Mouse (Mus musculus): ENCODE measurements around the gene Stam. TPM values are rescaled to one million over a fixed set of nuclear protein-coding genes. Genes with fewer than 3 reads are reported as not detected.
"Not testable (repeated sequence)": the region's sequence is repeated elsewhere in the genome, so short reads cannot be mapped to it uniquely, and the experiment has no call there.

Stam gene
- polyA plus RNA-seq, 1 experiment from 2014 or later: 141 TPM

- Histone ChIP-seq H3K27ac (ENCODE audit: low read length) (no peak overlapping the region), H3K4me2 (ENCODE audit: low read length) (no peak overlapping the region), H3K4me3 (replicated peaks; ENCODE audit: low read length) (no peak overlapping the region), H3K9me3 (ENCODE audit: control insufficient read depth, low read length) (no peaks in the 10 kb centered on the region), H3K4me1 (replicated peaks; ENCODE audit: control insufficient read depth, insufficient read depth, low read length) (no peaks in the 10 kb centered on the region), H3K36me3 (ENCODE audit: control insufficient read depth, insufficient read depth) (no peaks in the 10 kb centered on the region), H3K9ac (replicated peaks; ENCODE audit: low read depth, low read length) (no peak overlapping the region), H3K27me3 (replicated peaks; ENCODE audit: control insufficient read depth, insufficient read depth, low read length) (no peaks in the 10 kb centered on the region)
- ATAC-seq: 0 out of 2 replicates have a peak, but pooled peaks have one; percentile 20
- 84% methylated on average over 3 of the region's 3 CpGs for WGBS
Measured at GRCm38 (mm10) chr2:14165618-14166344, 91.9 kb downstream of the Stam start.

DNA sequence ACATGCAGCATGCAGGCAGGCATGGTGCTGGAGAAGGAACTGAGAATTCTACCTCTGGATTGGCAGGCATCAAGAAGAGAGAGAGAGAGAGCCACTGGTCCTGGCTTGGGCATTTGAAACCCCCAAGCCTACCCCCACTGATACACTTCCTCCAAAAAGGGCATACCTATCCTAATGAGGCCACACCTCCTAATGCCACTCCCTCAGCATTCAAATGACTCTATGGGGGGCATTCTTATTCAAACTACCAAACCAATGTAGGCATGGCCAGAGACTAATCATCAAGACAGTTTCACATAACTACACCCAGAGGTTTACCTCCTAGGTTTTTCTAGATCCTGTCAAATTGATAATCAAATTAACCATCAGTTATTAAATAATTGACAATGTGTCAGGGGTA is 93.8 kb downstream of the Stam start:
- no peak for ATAC-seq
- H3K4me3 ChIP-seq (replicated peaks; ENCODE audit: low read length): no peak overlapping the region
- no peak overlapping the region for H3K4me2 ChIP-seq (ENCODE audit: low read length)
- H3K9ac ChIP-seq (replicated peaks; ENCODE audit: low read depth, low read length): no peak overlapping the region
- no peaks in the 10 kb centered on the region for H3K9me3 ChIP-seq (ENCODE audit: control insufficient read depth, low read length)
- H3K36me3 ChIP-seq (ENCODE audit: control insufficient read depth, insufficient read depth): no peaks in the 10 kb centered on the region
- H3K27me3 ChIP-seq (replicated peaks; ENCODE audit: control insufficient read depth, insufficient read depth, low read length): no peaks in the 10 kb centered on the region
- no peaks in the 10 kb centered on the region for H3K4me1 ChIP-seq (replicated peaks; ENCODE audit: control insufficient read depth, insufficient read depth, low read length)
- H3K27ac ChIP-seq (ENCODE audit: low read length): no peak overlapping the region

GRCm38 (mm10) chr2:14174334-14174733 is 100.4 kb downstream of the Stam start, which contains the start of gene Tmem236:
Tmem236 (plus strand) TSS chr2:14174523.
- Histone ChIP-seq H3K9me3 (ENCODE audit: control insufficient read depth, low read length) (no peaks in the 10 kb centered on the region), H3K27ac (ENCODE audit: low read length) (no peak within 1 kb of the TSS), H3K4me3 (replicated peaks; ENCODE audit: low read length) (no peak within 1 kb of the TSS), H3K4me2 (ENCODE audit: low read length) (no peak within 1 kb of the TSS), H3K36me3 (ENCODE audit: control insufficient read depth, insufficient read depth) (no peaks in the 10 kb centered on the region), H3K9ac (replicated peaks; ENCODE audit: low read depth, low read length) (no peak within 1 kb of the TSS), H3K4me1 (replicated peaks; ENCODE audit: control insufficient read depth, insufficient read depth, low read length) (no peaks in the 10 kb centered on the region), H3K27me3 (replicated peaks; ENCODE audit: control insufficient read depth, insufficient read depth, low read length) (no peaks in the 10 kb centered on the region)
- 65% methylated on average over 3 of the region's 3 CpGs for WGBS
- ATAC-seq: no peak

DNA sequence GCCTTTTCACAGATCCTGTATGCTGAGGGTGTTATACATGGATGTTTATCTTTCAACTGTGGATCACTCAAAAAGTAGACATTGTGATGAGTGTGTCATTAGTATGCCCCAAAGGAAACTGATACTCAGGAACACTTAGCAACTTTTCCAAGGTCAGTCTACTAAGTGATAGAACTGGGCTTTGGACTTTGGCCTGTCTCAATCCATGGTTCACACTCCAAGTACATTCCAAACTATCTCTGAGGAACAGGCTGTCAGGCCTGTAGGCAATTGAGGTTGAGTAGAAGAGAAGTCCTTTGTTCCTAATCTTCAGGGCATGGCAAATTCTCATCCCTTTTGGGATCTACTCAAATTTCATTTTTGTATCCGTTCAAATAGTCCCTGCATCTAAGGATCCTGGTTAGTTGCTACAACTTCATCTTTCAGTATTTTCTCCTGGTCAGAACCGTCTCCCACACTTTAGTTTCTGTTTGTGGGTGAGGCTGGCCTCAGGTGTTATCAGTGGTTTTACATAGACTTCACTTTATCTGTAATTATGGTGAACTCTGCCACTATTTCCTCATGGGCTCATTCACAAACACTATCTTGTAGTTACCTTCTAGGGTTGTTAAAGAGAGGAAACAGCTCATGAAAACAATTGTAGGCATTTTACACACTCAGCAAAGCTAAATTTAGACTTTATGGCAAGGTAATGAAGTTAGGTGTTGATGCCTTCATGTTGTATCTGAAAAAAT is 102.7 kb downstream of the Stam start:
- Histone ChIP-seq H3K36me3 (ENCODE audit: control insufficient read depth, insufficient read depth) (no peaks in the 10 kb centered on the region), H3K9me3 (ENCODE audit: control insufficient read depth, low read length) (no peaks in the 10 kb centered on the region), H3K4me2 (ENCODE audit: low read length) (no peak overlapping the region), H3K4me3 (replicated peaks; ENCODE audit: low read length) (no peak overlapping the region), H3K27me3 (replicated peaks; ENCODE audit: control insufficient read depth, insufficient read depth, low read length) (no peaks in the 10 kb centered on the region), H3K9ac (replicated peaks; ENCODE audit: low read depth, low read length) (no peak overlapping the region), H3K27ac (ENCODE audit: low read length) (no peak overlapping the region), H3K4me1 (replicated peaks; ENCODE audit: control insufficient read depth, insufficient read depth, low read length) (no peaks in the 10 kb centered on the region)
- 86% methylated on average over 2 of the region's 2 CpGs for WGBS
- ATAC-seq: no peak

DNA sequence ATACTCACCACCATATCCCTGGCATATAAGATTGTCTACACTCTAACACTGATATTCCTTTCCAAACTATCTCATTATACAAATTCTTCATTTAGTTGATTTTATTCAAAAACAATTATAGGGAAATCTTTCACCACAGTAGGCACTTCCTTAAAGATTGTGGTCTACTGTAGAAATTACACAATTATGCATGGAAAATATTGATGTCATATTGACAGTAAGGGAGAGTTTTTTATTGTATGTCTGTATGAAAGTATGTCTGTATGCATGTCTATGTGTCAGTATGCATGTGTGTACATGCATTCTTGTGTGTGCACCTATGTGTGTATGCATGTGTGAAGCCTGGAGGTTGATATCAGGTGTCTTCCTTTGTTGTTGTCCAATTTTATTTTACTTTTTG is 110.5 kb downstream of the Stam start:
- no peak for ATAC-seq
- Histone ChIP-seq H3K36me3 (ENCODE audit: control insufficient read depth, insufficient read depth) (no peaks in the 10 kb centered on the region), H3K4me1 (replicated peaks; ENCODE audit: control insufficient read depth, insufficient read depth, low read length) (no peaks in the 10 kb centered on the region), H3K4me3 (replicated peaks; ENCODE audit: low read length) (no peak overlapping the region), H3K9ac (replicated peaks; ENCODE audit: low read depth, low read length) (no peak overlapping the region), H3K4me2 (ENCODE audit: low read length) (no peak overlapping the region), H3K27ac (ENCODE audit: low read length) (no peak overlapping the region), H3K9me3 (ENCODE audit: control insufficient read depth, low read length) (no peaks in the 10 kb centered on the region), H3K27me3 (replicated peaks; ENCODE audit: control insufficient read depth, insufficient read depth, low read length) (no peaks in the 10 kb centered on the region)

DNA sequence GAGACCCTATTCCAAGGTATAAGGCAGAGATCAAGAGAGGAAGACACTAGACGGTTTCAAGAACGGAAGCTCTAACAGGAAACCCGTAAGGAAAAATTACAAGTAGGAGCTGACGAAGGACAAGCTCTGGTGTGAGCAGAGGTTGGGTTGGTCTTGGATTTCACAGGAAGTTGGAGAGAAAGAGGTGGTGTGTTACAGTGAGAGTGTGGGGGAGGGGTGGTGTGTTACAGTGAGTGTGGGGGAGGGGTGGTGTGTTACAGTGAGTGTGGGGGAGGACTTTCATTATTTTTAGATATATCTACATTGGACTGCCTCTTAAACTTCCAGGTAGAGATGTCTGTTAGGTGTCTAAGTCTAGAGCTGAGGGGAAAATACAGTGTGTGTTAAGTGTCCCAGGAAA is 116.8 kb downstream of the Stam start:
- 87% methylated on average over 4 of the region's 4 CpGs for WGBS
- no peak overlapping the region for H3K27ac ChIP-seq (ENCODE audit: low read length)
- no peak overlapping the region for H3K4me2 ChIP-seq (ENCODE audit: low read length)
- H3K4me1 ChIP-seq (replicated peaks; ENCODE audit: control insufficient read depth, insufficient read depth, low read length): no peaks in the 10 kb centered on the region
- no peaks in the 10 kb centered on the region for H3K27me3 ChIP-seq (replicated peaks; ENCODE audit: control insufficient read depth, insufficient read depth, low read length)
- no peaks in the 10 kb centered on the region for H3K36me3 ChIP-seq (ENCODE audit: control insufficient read depth, insufficient read depth)
- H3K9me3 ChIP-seq (ENCODE audit: control insufficient read depth, low read length): no peaks in the 10 kb centered on the region
- H3K9ac ChIP-seq (replicated peaks; ENCODE audit: low read depth, low read length): no peak overlapping the region
- H3K4me3 ChIP-seq (replicated peaks; ENCODE audit: low read length): no peak overlapping the region
- no peak for ATAC-seq

- H3K9ac ChIP-seq (replicated peaks; ENCODE audit: low read depth, low read length): no peak overlapping the region
- no peaks in the 10 kb centered on the region for H3K27me3 ChIP-seq (replicated peaks; ENCODE audit: control insufficient read depth, insufficient read depth, low read length)
- H3K4me3 ChIP-seq (replicated peaks; ENCODE audit: low read length): no peak overlapping the region
- no peaks in the 10 kb centered on the region for H3K4me1 ChIP-seq (replicated peaks; ENCODE audit: control insufficient read depth, insufficient read depth, low read length)
- 87% methylated on average over 4 of the region's 4 CpGs for WGBS
- H3K27ac ChIP-seq (ENCODE audit: low read length): no peak overlapping the region
- H3K9me3 ChIP-seq (ENCODE audit: control insufficient read depth, low read length): no peaks in the 10 kb centered on the region
- ATAC-seq: no peak
- no peak overlapping the region for H3K4me2 ChIP-seq (ENCODE audit: low read length)
- H3K36me3 ChIP-seq (ENCODE audit: control insufficient read depth, insufficient read depth): no peaks in the 10 kb centered on the region
Measured at GRCm38 (mm10) chr2:14191601-14192000, 117.7 kb downstream of the Stam start.

GRCm38 (mm10) chr2:14192046-14192445 is 118.1 kb downstream of the Stam start:
- WGBS: 88% methylated on average over 6 of the region's 6 CpGs
- no peaks in the 10 kb centered on the region for H3K36me3 ChIP-seq (ENCODE audit: control insufficient read depth, insufficient read depth)
- no peak for ATAC-seq
- H3K27ac ChIP-seq (ENCODE audit: low read length): no peak overlapping the region
- H3K9ac ChIP-seq (replicated peaks; ENCODE audit: low read depth, low read length): no peak overlapping the region
- no peaks in the 10 kb centered on the region for H3K9me3 ChIP-seq (ENCODE audit: control insufficient read depth, low read length)
- no peak overlapping the region for H3K4me2 ChIP-seq (ENCODE audit: low read length)
- H3K27me3 ChIP-seq (replicated peaks; ENCODE audit: control insufficient read depth, insufficient read depth, low read length): no peaks in the 10 kb centered on the region
- H3K4me3 ChIP-seq (replicated peaks; ENCODE audit: low read length): no peak overlapping the region
- H3K4me1 ChIP-seq (replicated peaks; ENCODE audit: control insufficient read depth, insufficient read depth, low read length): no peaks in the 10 kb centered on the region

GRCm38 (mm10) chr2:14198325-14198903 is 124.5 kb downstream of the Stam start:
- not testable (repeated sequence) for H3K4me1 ChIP-seq (replicated peaks; ENCODE audit: control insufficient read depth, insufficient read depth, low read length); H3K9ac ChIP-seq (replicated peaks; ENCODE audit: low read depth, low read length); H3K36me3 ChIP-seq (ENCODE audit: control insufficient read depth, insufficient read depth); H3K9me3 ChIP-seq (ENCODE audit: control insufficient read depth, low read length); H3K27ac ChIP-seq (ENCODE audit: low read length); H3K4me2 ChIP-seq (ENCODE audit: low read length); H3K27me3 ChIP-seq (replicated peaks; ENCODE audit: control insufficient read depth, insufficient read depth, low read length); H3K4me3 ChIP-seq (replicated peaks; ENCODE audit: low read length); ATAC-seq
- no CpG with 5 or more reads among the region's 2 CpGs for WGBS
